Mouse (Mus musculus) kidney, adult 2 months (tissue): ENCODE results near the gene Grin3b.

Experiments used
- CTCF ChIP-seq: fragments of 200-500 bp; conservative IDR thresholded peaks from 2 replicates; pipeline ENCODE4 v1.5.1; 2011; ENCODE audit warnings: low read depth, mild to moderate bottlenecking, control low read depth, low read length, moderate library complexity, mixed read lengths; ENCODE audit not compliant: insufficient read depth, insufficient read length
- POLR2A ChIP-seq: fragments of 200-500 bp; IDR thresholded peaks from one replicate; pipeline ENCODE4 v1.6.1; 2011; ENCODE audit warnings: low read depth, low read length, control low read depth

GRCm38 (mm10) chr10:79997034-79997760 lies 26.7 kb downstream of the Grin3b start:
- TF ChIP-seq CTCF (no peak), POLR2A (no peak)
